Mouse (Mus musculus) urinary bladder, adult 18-20 months (tissue): ENCODE measurements around the gene Krtap3-1.
"Not testable (repeated sequence)": the region's sequence is repeated elsewhere in the genome, so short reads cannot be mapped to it uniquely, and the experiment has no call there.

Experiments
- DNase-seq, 2 experiments: peaks; one replicate each; pipeline ENCODE4 v3.0.0; 2022; ENCODE audit warnings: low spot score in 2 of 2, mixed read lengths in 2 of 2

Krtap3-1 gene

DNA sequence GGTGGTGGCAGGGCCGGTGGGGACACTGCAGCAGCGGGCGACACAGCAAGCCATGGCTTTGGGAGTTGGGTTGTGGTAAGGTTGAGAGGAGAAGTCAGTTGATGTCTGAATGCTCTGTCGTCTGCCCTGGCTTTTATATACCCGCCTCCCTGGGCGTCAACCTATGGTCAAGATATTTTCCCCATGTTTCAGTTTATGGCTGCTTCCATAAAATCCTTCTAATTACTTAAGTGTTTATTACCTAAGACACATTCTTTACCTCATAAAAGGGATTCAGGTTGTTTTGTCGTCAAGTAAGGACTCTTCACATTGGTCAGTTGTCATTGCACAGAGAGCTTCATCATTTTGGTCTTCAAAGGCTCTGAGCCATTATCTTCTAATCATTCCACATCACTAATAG is at the start of gene Krtap3-1:
Gene Krtap3-1, minus strand, starts transcription at position 101 of the 400 bp plus-strand sequence.
- DNase-seq, result no peak

DNA sequence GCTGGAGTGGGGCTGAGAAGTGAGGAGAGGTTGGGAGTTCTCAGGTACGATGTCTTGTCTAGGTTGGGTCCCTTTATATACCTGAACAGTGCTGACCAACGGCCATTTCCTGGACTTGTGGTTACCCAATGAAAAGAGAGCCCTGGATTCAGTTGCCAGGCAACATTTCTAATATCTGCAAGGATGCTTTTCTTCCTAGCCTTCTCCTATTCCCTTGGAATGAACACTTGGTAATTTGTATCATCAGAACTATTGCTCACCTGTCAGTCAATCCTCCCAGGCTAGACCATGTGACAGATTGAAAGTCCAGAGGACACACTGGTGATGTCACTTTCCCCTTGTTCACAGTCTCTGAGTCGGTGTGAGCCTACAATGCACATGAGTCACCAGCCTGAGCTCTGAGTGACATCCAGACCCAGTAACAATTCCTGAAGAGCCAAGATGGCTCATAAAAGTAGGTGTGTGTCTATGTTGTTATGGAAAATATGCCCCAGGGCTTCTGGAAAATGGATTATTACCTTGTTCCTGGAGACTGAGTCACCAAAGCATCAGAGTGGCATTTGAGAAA is 48.5 kb upstream of the Krtap3-1 start, which contains the start of gene Krtap2-4:
Gene Krtap2-4, minus strand, starts transcription at position 51 of the 568 bp plus-strand sequence.
- DNase-seq, result no peak

DNA sequence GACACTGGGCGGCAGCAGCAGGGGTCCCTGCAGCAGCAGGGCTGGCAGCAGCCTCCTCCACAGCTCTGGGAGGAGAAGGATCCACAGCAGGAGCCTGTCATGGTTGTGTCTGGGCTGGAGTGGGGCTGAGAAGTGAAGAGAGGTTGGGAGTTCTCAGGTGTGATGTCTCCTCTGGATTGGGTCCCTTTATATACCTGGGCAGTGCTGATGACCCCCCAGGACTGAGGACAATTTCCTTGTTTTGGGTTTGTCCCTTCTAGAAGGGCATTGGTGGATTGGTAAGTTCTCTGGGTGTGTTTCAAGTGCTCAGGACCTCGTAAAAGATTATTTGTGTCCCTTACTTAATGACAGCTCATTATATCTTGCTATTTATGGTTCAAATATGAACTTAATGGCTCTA is 43.7 kb upstream of the Krtap3-1 start, which contains the start of gene Gm11937:
Gene Gm11937, minus strand, starts transcription at position 101 of the 400 bp plus-strand sequence.
- DNase-seq, result not testable (repeated sequence)

DNA sequence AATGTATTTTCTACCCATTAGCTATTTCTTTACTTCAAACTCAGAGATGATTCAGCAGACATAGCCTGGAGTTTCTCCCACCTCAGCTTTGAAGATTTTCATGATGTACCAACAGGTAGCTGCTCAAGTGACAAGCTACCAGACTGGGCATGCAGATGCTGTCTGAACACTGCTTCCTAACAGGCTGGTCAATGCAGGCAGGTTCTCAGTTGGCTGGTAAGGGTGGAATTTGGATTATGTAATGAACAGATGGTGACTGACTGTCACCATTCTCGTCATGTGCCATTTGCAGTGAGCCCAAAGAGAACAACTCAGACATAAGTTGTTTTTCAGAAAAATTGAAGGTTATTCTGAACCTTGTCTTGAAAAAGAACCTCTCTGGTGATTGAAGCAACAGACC is 42.7 kb upstream of the Krtap3-1 start:
- no peak for DNase-seq

DNA sequence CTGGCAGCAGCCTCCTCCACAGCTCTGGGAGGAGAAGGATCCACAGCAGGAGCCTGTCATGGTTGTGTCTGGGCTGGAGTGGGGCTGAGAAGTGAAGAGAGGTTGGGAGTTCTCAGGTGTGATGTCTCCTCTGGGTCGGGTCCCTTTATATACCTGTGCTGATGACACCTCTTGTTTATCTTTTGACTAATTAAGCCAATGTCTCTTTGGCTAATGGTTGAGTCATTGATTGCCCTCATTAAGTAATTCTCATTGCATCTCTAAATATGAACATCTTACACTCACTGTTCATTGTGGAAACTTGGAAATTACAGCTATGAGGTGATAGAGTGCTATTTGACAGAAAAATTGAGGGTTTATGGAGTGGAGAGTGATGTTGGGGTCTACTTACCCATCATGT is 36.8 kb upstream of the Krtap3-1 start, which contains the start of gene Gm11938:
Gene Gm11938, minus strand, starts transcription at position 101 of the 400 bp plus-strand sequence.
- DNase-seq, result not testable (repeated sequence)

DNA sequence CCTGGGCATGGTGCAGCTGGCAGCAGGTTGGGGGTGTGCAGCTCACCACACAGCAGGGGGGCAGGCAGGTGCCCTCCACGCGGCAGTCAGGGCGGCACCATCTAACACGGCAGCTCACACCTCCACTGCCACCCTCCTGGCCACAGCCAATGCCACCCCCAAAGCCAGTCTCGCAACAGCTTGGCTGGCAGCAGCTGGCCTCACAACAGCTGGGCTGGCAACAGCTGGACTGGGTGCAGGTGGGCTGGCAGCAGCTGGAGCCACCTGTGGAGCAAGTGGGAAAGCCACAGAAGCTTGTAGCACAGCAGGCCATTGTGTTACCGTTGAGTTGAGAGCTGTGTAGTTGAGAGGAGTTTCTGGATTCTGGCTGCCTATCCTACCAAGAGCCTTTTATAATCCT is 31.3 kb upstream of the Krtap3-1 start, which contains the start of gene Krtap9-3:
Gene Krtap9-3, minus strand, starts transcription at position 364 of the 400 bp plus-strand sequence.
- not testable (repeated sequence) for DNase-seq

DNA sequence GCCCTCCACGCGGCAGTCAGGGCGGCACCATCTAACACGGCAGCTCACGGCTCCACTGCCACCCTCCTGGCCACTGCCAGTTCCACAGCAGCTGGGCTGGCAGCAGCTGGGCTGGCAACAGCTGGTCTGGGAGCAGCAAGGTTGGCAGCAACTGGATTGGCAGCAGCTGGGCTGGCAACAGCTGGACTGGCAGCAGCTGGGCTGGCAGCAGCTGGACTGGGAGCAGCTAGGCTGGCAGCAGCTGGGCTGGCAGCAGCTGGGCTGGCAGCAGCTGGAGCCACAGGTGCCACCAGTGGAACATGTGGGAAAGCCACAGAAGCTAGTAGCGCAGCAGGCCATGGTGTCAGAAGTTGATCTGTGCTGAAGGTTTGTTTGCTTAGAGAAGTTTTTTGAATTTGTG is 24.6 kb upstream of the Krtap3-1 start, which contains the start of gene Krtap1-3:
Gene Krtap1-3, minus strand, starts transcription at position 359 of the 400 bp plus-strand sequence.
- no peak for DNase-seq

DNA sequence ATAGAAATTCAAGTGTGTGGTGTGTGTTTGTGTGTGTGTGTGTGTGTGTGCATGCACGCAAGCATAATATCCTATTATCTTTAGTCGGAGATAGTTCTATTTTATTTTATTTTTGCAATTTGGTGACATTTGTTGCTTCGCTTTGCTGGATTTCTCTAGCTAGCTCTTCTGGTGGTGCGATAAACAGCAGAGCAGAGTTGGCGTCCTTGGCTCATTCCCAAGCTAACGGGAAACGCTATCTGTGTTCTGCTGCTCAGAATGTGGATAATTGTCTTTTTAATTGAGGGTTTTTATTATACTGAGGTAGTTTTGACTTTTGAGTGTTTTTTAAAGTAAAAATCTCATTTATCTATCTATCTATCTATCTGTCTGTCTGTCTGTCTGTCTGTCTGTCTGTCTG is 18.7 kb upstream of the Krtap3-1 start:
- no peak for DNase-seq

DNA sequence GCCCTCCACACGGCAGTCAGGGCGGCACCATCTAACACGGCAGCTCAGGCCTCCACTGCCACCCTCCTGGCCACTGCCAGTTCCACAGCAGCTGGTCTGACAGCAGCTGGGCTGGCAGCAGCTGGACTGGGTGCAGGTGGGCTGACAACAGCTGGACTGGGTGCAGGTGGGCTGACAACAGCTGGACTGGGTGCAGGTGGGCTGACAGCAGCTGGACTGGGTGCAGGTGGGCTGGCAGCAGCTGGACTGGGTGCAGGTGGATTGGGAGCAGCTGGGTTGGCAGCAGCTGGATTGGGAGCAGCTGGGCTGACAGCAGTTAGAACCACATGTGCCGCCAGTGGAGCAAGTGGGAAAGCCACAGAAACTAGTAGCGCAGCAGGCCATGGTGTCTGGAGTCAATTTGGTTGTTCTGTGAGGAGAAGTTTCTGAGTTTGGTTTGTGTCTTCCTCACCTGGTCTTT is 16.8 kb upstream of the Krtap3-1 start, which contains the start of gene Krtap1-4:
Gene Krtap1-4, minus strand, starts transcription at position 410 of the 460 bp plus-strand sequence.
- no peak for DNase-seq

DNA sequence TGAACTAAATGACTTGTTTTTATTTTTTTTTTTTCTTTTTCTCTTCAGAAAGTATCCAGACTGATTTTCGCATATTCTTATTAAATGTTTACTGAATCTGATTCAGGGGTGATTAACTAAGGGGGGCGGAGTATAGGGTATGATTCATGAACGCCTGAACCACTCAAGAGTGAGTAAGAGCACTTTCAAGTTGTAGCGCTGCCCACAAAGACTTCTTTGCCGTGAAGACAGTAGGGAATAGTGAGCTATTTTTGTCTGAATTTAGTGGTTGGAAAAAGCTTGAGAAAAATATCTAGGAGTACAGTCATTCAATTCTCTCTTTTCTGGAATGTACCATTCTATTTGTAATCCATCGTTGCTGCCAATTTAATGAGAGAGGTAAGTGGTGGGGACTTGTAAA is 15.1 kb upstream of the Krtap3-1 start:
- DNase-seq, result no peak

DNA sequence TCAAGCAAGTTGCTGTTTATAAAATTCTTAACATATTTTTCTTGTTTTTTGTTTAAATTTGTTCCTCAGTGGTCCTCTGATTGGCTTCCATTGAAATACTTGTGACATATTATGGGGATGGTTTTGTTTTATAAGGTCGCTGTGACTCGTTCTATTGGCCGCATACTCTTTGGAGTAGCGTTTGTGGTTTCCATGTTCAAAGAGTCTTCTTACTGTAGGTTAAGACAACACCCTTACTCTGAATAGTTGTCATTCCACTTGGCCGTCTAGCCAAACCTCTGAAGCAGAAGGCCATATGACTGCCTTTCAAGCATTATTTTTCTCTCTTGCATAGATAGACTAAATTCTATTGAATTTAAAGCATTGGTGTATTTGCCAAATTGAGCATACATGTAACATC is 14.6 kb upstream of the Krtap3-1 start:
- DNase-seq, result no peak

DNA sequence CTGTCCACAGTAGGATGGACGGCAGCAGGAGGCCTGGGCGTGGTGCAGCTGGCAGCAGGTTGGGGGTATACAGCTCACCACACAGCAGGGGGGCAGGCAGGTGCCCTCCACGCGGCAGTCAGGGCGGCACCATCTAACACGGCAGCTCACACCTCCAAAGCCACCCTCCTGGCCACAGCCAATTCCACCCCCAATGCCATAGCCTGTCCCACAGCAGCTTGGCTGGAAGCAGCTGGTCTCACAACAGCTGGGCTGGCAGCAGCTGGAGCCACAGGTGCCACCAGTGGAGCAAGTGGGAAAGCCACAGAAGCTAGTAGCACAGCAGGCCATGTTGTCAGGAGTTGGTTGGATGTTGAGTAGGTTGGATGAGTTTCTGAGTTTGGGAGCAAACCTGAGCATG is 14.2 kb upstream of the Krtap3-1 start, which contains the start of gene Krtap1-5:
Gene Krtap1-5, minus strand, starts transcription at position 381 of the 400 bp plus-strand sequence.
- no peak for DNase-seq

DNA sequence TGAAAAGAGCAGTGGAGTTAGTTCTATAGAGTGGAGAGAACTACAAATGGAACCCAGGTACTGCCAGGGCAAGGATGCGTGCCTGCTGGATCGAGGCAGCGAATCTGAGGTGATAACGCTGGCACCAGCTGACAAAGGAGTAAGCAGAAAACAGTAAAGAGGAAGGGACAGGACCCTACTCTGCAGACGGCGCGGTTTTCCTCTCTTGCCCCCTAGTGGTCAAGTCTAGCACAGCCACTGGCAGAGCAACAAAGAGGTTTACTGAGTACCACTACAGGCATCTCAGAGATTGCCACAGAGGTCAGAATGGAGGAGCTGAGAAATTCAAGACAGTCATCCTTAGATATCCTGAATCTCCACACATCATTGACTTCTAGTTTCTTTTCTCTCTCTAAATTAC is 7.7 kb upstream of the Krtap3-1 start:
- peak; percentile 50 to 52 for DNase-seq

DNA sequence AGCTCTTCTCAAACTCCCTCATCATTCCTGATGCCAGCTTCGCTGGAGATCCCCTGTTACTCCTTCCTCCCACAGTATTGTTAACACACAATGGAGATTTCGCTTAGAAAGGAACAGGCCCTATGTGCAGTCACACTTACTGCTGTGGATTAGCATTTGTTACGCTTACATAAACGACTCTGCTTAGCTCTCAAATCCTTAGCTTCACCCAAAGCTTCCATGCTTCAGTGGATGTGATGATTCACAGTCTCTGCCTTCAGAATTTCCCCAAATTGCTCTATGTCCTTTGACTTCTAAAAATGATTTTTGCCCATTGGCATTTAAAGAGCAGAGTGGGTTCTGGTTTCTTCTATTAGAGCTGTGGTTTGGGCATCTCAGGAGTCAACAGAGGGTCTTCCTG is 6.7 kb upstream of the Krtap3-1 start:
- DNase-seq, result no peak

DNA sequence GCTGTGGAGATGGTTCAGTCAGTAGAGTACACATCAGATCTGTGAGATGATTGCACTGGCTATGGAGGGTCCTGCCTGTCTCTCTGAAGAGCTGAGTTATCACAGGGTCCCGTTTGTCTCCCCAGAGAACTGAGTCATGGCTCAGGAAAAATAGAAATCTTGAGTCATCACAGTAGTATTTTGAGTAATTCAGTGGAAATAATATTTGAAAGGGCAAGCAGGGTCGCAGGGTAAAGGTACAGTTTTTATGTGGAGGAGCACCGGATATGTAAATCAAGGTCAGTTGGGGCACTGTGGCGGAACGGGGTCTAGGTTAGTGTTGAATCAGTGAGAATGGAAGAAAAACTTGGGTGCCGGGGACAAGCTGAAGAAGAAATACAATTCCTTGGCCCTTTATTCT is 3.9 kb downstream of the Krtap3-1 start:
- DNase-seq, result no peak

DNA sequence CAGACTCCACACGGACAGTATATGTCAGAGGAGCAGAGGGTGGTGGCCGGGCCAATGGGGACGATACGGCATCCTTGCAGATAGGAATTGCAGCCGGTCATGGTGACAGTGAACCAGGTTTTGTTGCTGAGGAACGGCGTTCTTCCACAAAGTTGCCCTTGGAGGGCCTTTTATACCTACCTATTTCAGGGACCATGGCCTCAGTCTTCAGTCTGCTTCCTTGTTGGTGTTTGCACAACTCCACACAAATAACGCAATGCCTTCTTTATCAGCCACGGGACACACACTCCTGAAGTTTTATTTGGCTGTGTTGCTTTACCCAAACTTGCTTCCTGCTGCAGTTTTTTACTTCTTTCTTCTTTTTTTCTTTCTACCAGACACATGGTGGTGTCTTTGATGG is 7.1 kb downstream of the Krtap3-1 start, which contains the start of gene Gm11939:
Gene Gm11939, minus strand, starts transcription at position 101 of the 400 bp plus-strand sequence.
- no peak for DNase-seq

DNA sequence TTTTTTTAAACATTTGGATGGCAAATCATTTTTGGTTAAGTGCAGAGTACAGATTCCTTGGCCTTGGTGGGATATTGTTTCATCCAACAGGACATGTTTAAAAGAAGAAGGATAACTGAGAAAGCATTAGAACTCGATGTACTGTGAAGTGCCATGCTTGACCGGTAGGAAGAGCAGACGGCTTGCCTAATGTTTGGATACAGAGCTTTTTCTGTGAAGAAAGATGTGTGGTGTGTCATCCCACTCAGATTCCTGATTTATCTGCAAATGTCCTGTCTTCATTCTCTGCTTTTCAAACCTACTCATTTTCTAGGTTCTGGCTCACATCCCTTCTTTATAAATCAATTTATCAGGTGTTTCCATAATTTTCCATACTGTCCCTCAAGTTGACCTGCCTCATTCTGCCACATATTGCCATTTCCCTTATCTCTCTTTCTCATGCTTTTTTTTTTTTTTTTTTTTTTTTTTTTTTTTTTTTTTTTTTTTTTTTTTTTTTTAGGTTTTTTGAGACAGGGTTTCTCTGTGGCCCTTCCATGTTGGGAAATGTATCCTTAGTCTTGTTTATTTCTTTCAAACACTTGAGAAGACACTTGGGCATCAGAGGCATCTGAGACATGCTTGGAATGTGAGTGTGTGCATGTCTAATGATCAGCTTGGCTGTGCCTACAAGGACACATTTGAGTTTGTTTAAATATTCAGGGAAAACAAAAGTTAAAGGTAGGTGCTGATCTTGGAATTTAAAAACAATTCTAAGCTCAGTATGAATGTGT is 8.3 kb downstream of the Krtap3-1 start:
- DNase-seq, result no peak

DNA sequence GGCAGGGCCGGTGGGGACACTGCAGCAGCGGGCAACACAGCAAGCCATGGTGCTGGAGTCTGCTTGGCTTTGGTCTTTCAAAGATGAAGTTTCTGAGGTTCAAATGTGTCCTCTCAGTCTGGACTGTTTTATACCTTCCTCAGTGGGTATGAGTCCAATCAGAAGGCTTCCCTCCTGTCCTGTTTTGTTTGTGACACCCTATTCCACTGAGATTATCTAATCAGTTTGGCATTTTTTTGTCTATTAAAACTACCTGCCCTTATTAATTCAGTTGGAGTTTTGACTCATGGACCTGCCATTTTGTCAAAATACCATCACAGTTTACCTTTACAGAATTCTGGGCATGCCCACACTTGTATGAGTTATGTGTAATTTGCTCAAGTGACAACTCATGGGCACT is 9.7 kb downstream of the Krtap3-1 start, which contains the start of gene Krtap3-2:
Gene Krtap3-2, minus strand, starts transcription at position 101 of the 400 bp plus-strand sequence.
- no peak for DNase-seq

DNA sequence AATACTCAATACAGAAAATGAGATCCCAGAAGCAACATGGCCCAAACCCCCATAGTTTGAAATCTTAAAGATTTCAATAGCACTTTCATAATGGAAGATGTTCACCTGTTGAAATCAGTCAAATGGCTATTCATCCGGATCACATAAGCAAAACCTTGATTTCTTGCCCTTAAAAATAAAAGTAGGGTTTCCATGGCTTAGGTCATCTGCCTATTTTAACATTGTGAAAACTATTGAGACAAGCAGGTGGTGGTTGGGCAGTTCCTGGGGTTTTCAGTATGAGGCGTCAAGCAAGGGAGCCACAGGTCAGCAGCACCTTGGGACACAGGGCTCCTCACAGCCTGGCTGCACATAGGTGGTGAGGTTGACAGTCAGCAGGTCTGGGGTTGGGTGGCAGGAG is 10.2 kb downstream of the Krtap3-1 start:
- DNase-seq, result no peak

DNA sequence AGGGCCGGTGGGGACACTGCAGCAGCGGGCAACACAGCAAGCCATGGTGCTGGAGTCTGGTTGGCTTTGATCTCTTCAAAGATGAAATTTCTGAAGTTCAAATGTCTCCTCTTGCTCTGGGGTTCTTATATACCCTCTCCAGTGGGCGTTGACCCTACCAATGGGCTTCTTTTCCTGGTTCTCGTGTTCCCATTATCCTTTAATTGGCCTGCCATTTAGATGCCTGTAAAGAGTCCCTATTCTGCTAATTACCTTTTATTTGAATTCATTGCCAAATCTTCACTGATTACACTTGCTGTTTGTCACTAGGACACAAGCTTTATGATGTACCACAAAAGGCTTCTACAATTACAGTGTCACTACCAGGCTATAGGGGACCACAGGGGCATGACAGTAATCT is 15.7 kb downstream of the Krtap3-1 start, which contains the start of gene Krtap3-3:
Gene Krtap3-3, minus strand, starts transcription at position 101 of the 400 bp plus-strand sequence.
- DNase-seq, result no peak

DNA sequence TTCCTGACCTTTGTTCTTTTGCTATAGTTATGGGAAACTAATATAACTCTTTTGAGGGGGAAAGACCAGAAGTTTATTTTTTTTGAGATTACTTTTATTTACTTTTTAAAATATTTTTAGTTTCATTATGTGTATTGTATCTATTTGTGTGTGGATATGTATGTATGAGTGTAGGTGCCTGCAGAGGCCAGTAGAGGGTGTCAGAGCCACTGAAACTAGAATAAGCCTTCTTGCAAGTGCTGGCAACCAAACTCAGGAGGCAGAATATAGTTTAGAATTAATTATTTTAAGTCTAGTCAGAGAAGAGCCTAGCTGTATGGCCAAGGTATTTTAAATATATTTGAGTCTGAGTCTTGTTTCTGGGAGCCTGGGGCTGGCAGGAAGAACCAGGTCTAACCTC is 18.5 kb downstream of the Krtap3-1 start:
- no peak for DNase-seq

DNA sequence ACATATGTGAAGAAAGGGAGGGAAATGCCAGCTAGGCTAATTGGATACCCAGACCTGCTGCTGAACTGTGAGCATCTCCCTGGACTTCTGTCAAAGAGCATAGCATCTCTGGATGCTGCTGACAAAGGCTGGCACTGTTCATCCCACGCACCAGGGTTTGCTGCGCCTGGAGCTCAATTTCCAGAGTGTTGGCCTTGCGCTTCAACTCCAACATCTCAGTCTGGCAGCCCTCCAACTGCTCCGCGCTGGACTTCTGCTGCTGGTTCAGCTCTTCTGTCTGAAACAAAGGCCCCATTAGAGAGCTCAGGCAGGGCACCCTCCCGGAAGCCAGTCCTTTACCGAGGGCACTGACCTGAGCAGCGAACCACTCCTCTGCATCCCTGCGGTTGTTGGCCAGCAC is 26.7 kb downstream of the Krtap3-1 start:
- no peak for DNase-seq
